In genomic region chr14:83246891-83247290, GRCm38 (mm10) we compare ENCODE assay signal across 20 mouse cellular contexts.
DNase-seq lines count a peak whose midpoint lies in the region.
"Had no signal": no experiment of that assay in that cellular context is flagged by ENCODE, and none has a peak within 500 bp of the region (broad histone marks: within the 10 kb centered on the region; RNA-seq: fewer than 3 reads in every experiment).

No protein-coding gene starts in this region.

- no peaks in the 10 kb centered on the region for H3K4me1 ChIP-seq in hindbrain, embryonic 10.5 days (replicated peaks)
- H3K4me1 ChIP-seq: embryonic facial prominence, embryonic 10.5 days; heart, embryonic 15.5 days; midbrain, embryonic 13.5 days; neural tube, embryonic 12.5 days had no signal

- peak; percentile 65 for DNase-seq in left cerebral cortex, adult 11 months (ENCODE audit: low spot score)
- no peak for DNase-seq in left cerebral cortex, postnatal 4 days
- DNase-seq in layer of hippocampus, adult 9-10 months (ENCODE audit: low spot score) = peak; percentile 6
- peak; percentile 15 to 64 for DNase-seq in left cerebral cortex, postnatal 14 days (ENCODE audit: low spot score in 2 of 2)
- peak; percentile 62 to 82 for DNase-seq in right cerebral cortex, postnatal 36 days (ENCODE audit: low spot score in 2 of 2)
- DNase-seq in ovary, postnatal 10 days (ENCODE audit: low spot score) = no peak
- DNase-seq in urinary bladder, adult 18-20 months (ENCODE audit: low spot score in 2 of 2) = no peak
- DNase-seq in hindbrain, embryonic 10.5 days (ENCODE audit: low spot score) = no peak
- DNase-seq: cerebellum, adult 8-10 months; heart, adult 11 months; heart, postnatal 4 days; liver, postnatal 0 days; lung, postnatal 10 days; thymus, postnatal 14 days had no signal

- intact Hi-C loops in left cerebral cortex, postnatal 4 days (cut with DNase I) = no loop called here
- intact Hi-C loops in left cerebral cortex, postnatal 14 days (cut with DNase I) = no loop called here

- WGBS in hindbrain, embryonic 10.5 days = 93% methylated on average over 5 of the region's 5 CpGs

- H3K4me3 ChIP-seq in hindbrain, embryonic 10.5 days = no peak overlapping the region
- H3K4me3 ChIP-seq: embryonic facial prominence, embryonic 10.5 days; heart, embryonic 15.5 days; midbrain, embryonic 13.5 days; neural tube, embryonic 12.5 days had no signal

- no peaks in the 10 kb centered on the region for H3K27me3 ChIP-seq in hindbrain, embryonic 10.5 days (ENCODE audit: insufficient read depth, poor library complexity, severe bottlenecking)
- H3K27me3 ChIP-seq: CH12.LX; heart, embryonic 15.5 days; midbrain, embryonic 13.5 days; neural tube, embryonic 12.5 days had no signal

- H3K27ac ChIP-seq in hindbrain, embryonic 10.5 days = no peak overlapping the region
- H3K27ac ChIP-seq: embryonic facial prominence, embryonic 10.5 days; heart, embryonic 15.5 days; hindbrain, postnatal 0 days; midbrain, embryonic 13.5 days; neural tube, embryonic 12.5 days had no signal

- H3K36me3 ChIP-seq in hindbrain, embryonic 10.5 days = no peaks in the 10 kb centered on the region
- H3K36me3 ChIP-seq: embryonic facial prominence, embryonic 10.5 days; heart, embryonic 15.5 days; midbrain, embryonic 13.5 days; neural tube, embryonic 12.5 days had no signal

- H3K9me3 ChIP-seq in hindbrain, embryonic 10.5 days = no peaks in the 10 kb centered on the region
- H3K9me3 ChIP-seq: embryonic facial prominence, embryonic 10.5 days; heart, embryonic 15.5 days; midbrain, embryonic 13.5 days; neural tube, embryonic 12.5 days had no signal

Comparison
In these comparisons a context has a peak if more than half of its experiments do, and no peak if none do; other contexts are left out.
1. DNase-seq: peak in left cerebral cortex, adult 11 months (single experiment), layer of hippocampus, adult 9-10 months (single experiment), left cerebral cortex, postnatal 14 days (2 of 2) and right cerebral cortex, postnatal 36 days (2 of 2); none in left cerebral cortex, postnatal 4 days (single experiment), ovary, postnatal 10 days (single experiment), urinary bladder, adult 18-20 months (0 of 2) and hindbrain, embryonic 10.5 days (single experiment).